Mouse (Mus musculus): ENCODE measurements at regions not wholly inside any gene's neighbourhood (a gene's known extent, or its start where the extent isn't known, plus 50 kb on each side); places are given as distances from the start of the nearest gene placed in this dataset.

DNA sequence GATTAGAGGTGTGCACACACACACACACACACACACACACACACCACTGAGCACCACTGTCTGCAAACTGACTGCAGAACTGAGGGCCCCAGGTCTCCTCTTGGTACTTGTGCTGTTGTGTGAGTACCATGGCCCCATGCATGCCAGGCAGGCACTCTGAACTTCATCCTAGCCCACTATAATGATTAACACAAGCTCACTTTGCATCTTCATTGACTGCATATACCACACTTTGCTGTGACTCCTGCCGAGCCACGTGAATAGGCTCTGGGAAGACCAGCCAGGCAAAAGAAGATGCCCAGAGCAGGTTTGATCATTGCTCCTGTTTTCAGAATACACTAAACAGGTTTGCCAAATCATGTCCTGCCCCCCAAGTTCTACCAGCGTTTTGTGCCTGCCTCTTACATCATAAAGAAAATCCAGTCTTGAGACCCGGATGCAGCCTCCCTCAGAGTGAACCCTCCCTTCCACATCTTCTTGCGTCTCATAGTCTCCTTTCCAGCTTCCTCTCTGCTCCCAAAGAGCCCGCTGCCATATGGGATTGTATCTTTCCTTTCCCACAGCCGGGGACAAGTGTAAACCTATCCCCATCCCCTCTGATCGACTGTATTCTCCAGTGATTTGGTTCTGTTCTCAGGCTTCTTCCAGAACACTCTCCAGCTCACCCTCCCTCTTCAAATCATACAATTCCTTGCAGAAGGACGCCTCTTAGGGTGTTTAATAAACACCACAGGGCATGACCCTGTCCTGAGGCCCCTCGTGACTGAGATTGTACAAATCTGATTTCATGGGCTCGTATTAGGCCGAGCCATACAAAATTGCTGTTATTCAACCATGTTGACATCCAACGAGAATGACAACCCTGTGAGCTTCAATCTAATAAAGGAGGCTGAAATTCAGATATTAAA, 215.6 kb upstream of the Jarid2 start:
- TF ChIP-seq POLR2A (IDR thresholded peaks at IDR 0.05; ENCODE audit: extremely low read depth, insufficient read depth, low read length): no peak
- TF ChIP-seq CTCF (IDR thresholded peaks at IDR 0.05; ENCODE audit: extremely low read depth, insufficient read depth, low read length): no peak
